27 mouse cellular contexts compared by ENCODE assay signal in the genomic region with DNA sequence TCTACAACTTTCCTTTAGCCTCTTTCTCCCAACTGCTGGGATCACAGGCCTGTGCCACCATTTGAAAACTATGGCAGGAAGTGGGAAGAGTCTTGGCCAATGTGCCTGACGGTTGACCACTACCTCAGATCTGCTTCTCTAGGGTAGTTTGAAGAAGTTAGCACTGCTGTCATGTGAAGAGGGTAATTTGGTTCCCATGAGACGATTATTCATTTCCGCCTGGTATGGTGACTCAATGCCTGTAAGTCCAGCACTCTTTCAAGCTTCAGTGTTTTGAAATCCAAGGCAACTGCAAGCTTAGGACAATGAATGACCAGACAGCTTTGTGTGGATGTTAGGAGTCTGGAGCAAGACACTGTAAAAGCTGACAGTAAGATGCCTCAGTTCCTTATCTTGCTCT. TPM values are rescaled to one million over a fixed set of nuclear protein-coding genes. Genes with fewer than 3 reads are reported as not detected.
A peak's percentile ranks its signal among the peaks of the same experiment; 100 is the strongest.
DNase-seq lines count a peak whose midpoint lies in the region; ATAC-seq and TF ChIP-seq lines count a peak whose summit lies in the region.
"Had no signal": no experiment of that assay in that cellular context is flagged by ENCODE, and none has a peak within 500 bp of the region (broad histone marks: within the 10 kb centered on the region; RNA-seq: fewer than 3 reads in every experiment).

No protein-coding gene starts in this region.

- TF ChIP-seq POLR2A in CH12.LX (IDR thresholded peaks at IDR 0.05; ENCODE audit: low read depth, low read length): no peak
- no peak for TF ChIP-seq POLR2A in bone marrow macrophage, adult 2 months (IDR thresholded peaks at IDR 0.05; ENCODE audit: borderline replicate concordance, low read depth, low read length)

- in situ Hi-C loops in CH12.LX (cut with MboI; ENCODE audit: low pct_ligation_motif_present, low pct_unique_long_range_greater_than_20kb, low sequenced_read_pairs): no loop called here

- H3K79me2 ChIP-seq in CH12.LX (replicated peaks; ENCODE audit: control insufficient read depth, extremely low read depth, insufficient read depth, poor library complexity, severe bottlenecking): no peaks in the 10 kb centered on the region

- no peak overlapping the region for H3K9ac ChIP-seq in heart, embryonic 11.5 days (ENCODE audit: low read depth, low read length)
- no peak overlapping the region for H3K9ac ChIP-seq in CH12.LX (ENCODE audit: insufficient read depth, low read depth)
- H3K9ac ChIP-seq in forebrain, postnatal 0 days: no peak overlapping the region
- H3K9ac ChIP-seq: heart, embryonic 12.5 days; hindbrain, embryonic 13.5 days; neural tube, embryonic 12.5 days had no signal

- no peak overlapping the region for H3K4me3 ChIP-seq in heart, embryonic 11.5 days (ENCODE audit: low read depth, low read length)
- no peak overlapping the region for H3K4me3 ChIP-seq in CH12.LX (replicated peaks in 1 of 3; ENCODE audit: low read depth in 2 of 3, low read length in 2 of 3, poor library complexity in 1 of 3)
- H3K4me3 ChIP-seq in bone marrow macrophage, adult 2 months (ENCODE audit: insufficient read depth, low read length): no peak overlapping the region
- H3K4me3 ChIP-seq in forebrain, postnatal 0 days (ENCODE audit: low read depth, low read length): no peak overlapping the region
- H3K4me3 ChIP-seq: erythroblast, embryonic 14.5 days; heart, embryonic 12.5 days; hindbrain, embryonic 13.5 days; neural tube, embryonic 12.5 days had no signal

- TF ChIP-seq RAD21 in CH12.LX (IDR thresholded peaks at IDR 0.05; ENCODE audit: low read depth, low read length): no peak

- WGBS in heart, embryonic 11.5 days (ENCODE audit: insufficient replicate concordance): 76% methylated on average over 3 of the region's 3 CpGs
- 93% methylated on average over 3 of the region's 3 CpGs for WGBS in forebrain, postnatal 0 days

- TF ChIP-seq EP300 in CH12.LX (IDR thresholded peaks at IDR 0.05; ENCODE audit: low read length): no peak

- no peaks in the 10 kb centered on the region for H3K9me3 ChIP-seq in heart, embryonic 11.5 days (replicated peaks; ENCODE audit: control insufficient read depth, low read length)
- H3K9me3 ChIP-seq in CH12.LX (replicated peaks; ENCODE audit: low read length): no peaks in the 10 kb centered on the region
- no peaks in the 10 kb centered on the region for H3K9me3 ChIP-seq in forebrain, postnatal 0 days (ENCODE audit: low read length)
- H3K9me3 ChIP-seq: heart, embryonic 12.5 days; hindbrain, embryonic 13.5 days; neural tube, embryonic 12.5 days had no signal

- DNase-seq in heart, adult 11 months: peak; percentile 87
- no peak for DNase-seq in CH12.LX (ENCODE audit: extremely low read depth)
- no peak for DNase-seq in kidney, adult 8-10 months
- DNase-seq in cerebellum, adult 11-12 months: no peak
- DNase-seq in forebrain, postnatal 0 days: no peak
- DNase-seq: adrenal gland, postnatal 25 days; cerebellum, adult 9-10 months; gastrocnemius, postnatal 25 days; heart, postnatal 14 days; kidney, postnatal 4 days; layer of hippocampus, adult 9-11 months; lung, adult 2 months; thymus, postnatal 25 days had no signal

- H3K4me1 ChIP-seq in heart, embryonic 11.5 days (ENCODE audit: control insufficient read depth, insufficient read depth, low read length): no peaks in the 10 kb centered on the region
- peaks cover 3 to 13% of the 10 kb centered on the region in 2 experiments; a peak in 3 of 4 replicates for H3K4me1 ChIP-seq in CH12.LX (ENCODE audit: control insufficient read depth in 1 of 2, insufficient read depth in 2 of 2)
- H3K4me1 ChIP-seq in bone marrow macrophage, adult 2 months (ENCODE audit: control insufficient read depth, insufficient read depth, low read length): peaks cover 63% of the 10 kb centered on the region
- no peaks in the 10 kb centered on the region for H3K4me1 ChIP-seq in forebrain, postnatal 0 days (ENCODE audit: insufficient read depth)
- H3K4me1 ChIP-seq: hindbrain, embryonic 13.5 days; neural tube, embryonic 12.5 days had no signal

- no peaks in the 10 kb centered on the region for H3K36me3 ChIP-seq in heart, embryonic 11.5 days (ENCODE audit: control insufficient read depth, insufficient read depth, low read length)
- no peaks in the 10 kb centered on the region for H3K36me3 ChIP-seq in CH12.LX (replicated peaks in 1 of 2; ENCODE audit: control insufficient read depth in 1 of 2, insufficient read depth in 1 of 2, low read length in 1 of 2)
- H3K36me3 ChIP-seq in forebrain, postnatal 0 days (ENCODE audit: insufficient read depth): no peaks in the 10 kb centered on the region
- H3K36me3 ChIP-seq: heart, embryonic 12.5 days; hindbrain, embryonic 13.5 days; neural tube, embryonic 12.5 days had no signal

- dilution Hi-C loops in CH12.LX (cut with MboI; ENCODE audit: extremely low pct_ligation_motif_present, extremely low pct_unique_long_range_greater_than_20kb, low sequenced_read_pairs): no loop called here

- no peaks in the 10 kb centered on the region for H3K27me3 ChIP-seq in heart, embryonic 11.5 days (ENCODE audit: control insufficient read depth, insufficient read depth, low read length)
- no peaks in the 10 kb centered on the region for H3K27me3 ChIP-seq in CH12.LX (replicated peaks)
- H3K27me3 ChIP-seq in forebrain, postnatal 0 days (ENCODE audit: insufficient read depth, low read length): no peaks in the 10 kb centered on the region
- H3K27me3 ChIP-seq: heart, embryonic 12.5 days; hindbrain, embryonic 13.5 days; neural tube, embryonic 12.5 days had no signal

- no peak overlapping the region for H3K4me2 ChIP-seq in heart, embryonic 11.5 days
- no peak overlapping the region for H3K4me2 ChIP-seq in CH12.LX (ENCODE audit: insufficient read depth, low read depth, poor library complexity, severe bottlenecking)
- H3K4me2 ChIP-seq in forebrain, postnatal 0 days (ENCODE audit: low read depth): no peak overlapping the region
- H3K4me2 ChIP-seq: heart, embryonic 12.5 days; hindbrain, embryonic 13.5 days; liver, embryonic 11.5 days; neural tube, embryonic 12.5 days had no signal

- ATAC-seq in heart, embryonic 11.5 days (replicated peaks; ENCODE audit: insufficient number of reproducible peaks, low FRiP score, low TSS enrichment): no peak
- peak; percentile 40; the same call in 1 of the 2 replicates for ATAC-seq in monocyte, adult 5-6 weeks (replicated peaks; ENCODE audit: insufficient number of reproducible peaks, low FRiP score, low TSS enrichment, poor library complexity, severe bottlenecking)
- ATAC-seq in forebrain, postnatal 0 days: no peak
- ATAC-seq: forebrain, embryonic 14.5 days had no signal

- no peak for TF ChIP-seq CTCF in CH12.LX (conservative IDR thresholded peaks at IDR 0.05 in 1 of 2, IDR thresholded peaks at IDR 0.05 in 1 of 2; ENCODE audit: low read depth in 2 of 2, low read length in 2 of 2)
- no peak for TF ChIP-seq CTCF in bone marrow macrophage, adult 2 months (IDR thresholded peaks at IDR 0.05; ENCODE audit: low read depth, low read length)
- TF ChIP-seq CTCF in forebrain, postnatal 0 days (IDR thresholded peaks at IDR 0.05; ENCODE audit: low read depth): no peak

- no peak overlapping the region for H3K27ac ChIP-seq in heart, embryonic 11.5 days (ENCODE audit: low read depth, low read length)
- no peak overlapping the region for H3K27ac ChIP-seq in CH12.LX (ENCODE audit: insufficient read depth, low read depth)
- H3K27ac ChIP-seq in bone marrow macrophage, adult 2 months (ENCODE audit: insufficient read depth, low read depth, low read length): peak overlapping the region; percentile 86
- no peak overlapping the region for H3K27ac ChIP-seq in forebrain, postnatal 0 days (ENCODE audit: low read depth, low read length)
- H3K27ac ChIP-seq: hindbrain, embryonic 13.5 days; neural tube, embryonic 12.5 days had no signal

TF ChIP-seq in CH12.LX, 34 proteins besides CTCF, POLR2A, EP300 and RAD21:
- TF ChIP-seq BHLHE40 (IDR thresholded peaks at IDR 0.05; ENCODE audit: low read depth, low read length) (0 out of 2 replicates have a peak, but pooled peaks have one; percentile 27), CHD1 (IDR thresholded peaks at IDR 0.05; ENCODE audit: low read depth, low read length) (no peak), MAX (IDR thresholded peaks at IDR 0.05; ENCODE audit: low read length) (no peak)

RNA-seq across cellular contexts. Expression of gene Trcg1, which starts 2.6 kb away (rescaled TPM):
- polyA plus RNA-seq in heart, embryonic 11.5 days (2014; fragmentation: Nextera tagmentation; extraction: Ambion mirVana): not detected in 2 replicates
- total RNA-seq in CH12.LX (2012; rRNA removed): not detected in 2 replicates
- not detected in 2 replicates for total RNA-seq in CH12.LX (2014; rRNA removed)
- not detected in 2 replicates for polyA plus RNA-seq in CH12.LX (2012; ENCODE audit: insufficient read length, low read depth)
- not detected in 2 replicates for polyA plus RNA-seq in bone marrow macrophage, adult 2 months (2012; ENCODE audit: insufficient read depth, insufficient read length, missing spikeins)
- total RNA-seq in monocyte, adult 5-6 weeks (2017): not detected in 3 replicates
- total RNA-seq in forebrain, postnatal 0 days (2014; rRNA removed): not detected in 2 replicates
- polyA plus RNA-seq in forebrain, postnatal 0 days (2015; fragmentation: Nextera tagmentation; extraction: Ambion mirVana): not detected in 2 replicates
- total RNA-seq: adrenal gland, postnatal 25 days; common myeloid progenitor, adult 5-6 weeks; gastrocnemius, postnatal 25 days; heart, postnatal 14 days had no signal
- polyA plus RNA-seq: embryonic facial prominence, embryonic 11.5 days; erythroblast, embryonic 14.5 days; forebrain, embryonic 14.5 days; heart, embryonic 12.5 days; hindbrain, embryonic 13.5 days; intestine, embryonic 14.5 days; kidney, embryonic 14.5 days; limb, embryonic 11.5 days; liver, embryonic 11.5 days; lung, adult 2 months; neural tube, embryonic 12.5 days had no signal

RNA-seq across cellular contexts. Expression of gene 1700017B05Rik, which starts 28.6 kb away (rescaled TPM):
- polyA plus RNA-seq in heart, embryonic 11.5 days (2014; fragmentation: Nextera tagmentation; extraction: Ambion mirVana): 15.5 and 16.2 TPM in 2 replicates
- total RNA-seq in CH12.LX (2012; rRNA removed): 38.6 and 49.4 TPM in 2 replicates
- 23.4 and 26.4 TPM in 2 replicates for total RNA-seq in CH12.LX (2014; rRNA removed)
- polyA plus RNA-seq in CH12.LX (2012; ENCODE audit: insufficient read length, low read depth): 51.2 and 56.0 TPM in 2 replicates
- polyA plus RNA-seq in bone marrow macrophage, adult 2 months (2012; ENCODE audit: insufficient read depth, insufficient read length, missing spikeins): 16.3 and 17.5 TPM in 2 replicates
- 11.4 to 26.8 TPM (median 12.9 TPM) in 3 replicates for total RNA-seq in monocyte, adult 5-6 weeks (2017)
- total RNA-seq in forebrain, postnatal 0 days (2014; rRNA removed): 3.5 and 8.5 TPM in 2 replicates
- 3.6 and 6.7 TPM in 2 replicates for polyA plus RNA-seq in forebrain, postnatal 0 days (2015; fragmentation: Nextera tagmentation; extraction: Ambion mirVana)
